Mouse (Mus musculus): ENCODE data around the gene Cenpv. TPM values are rescaled to one million over a fixed set of nuclear protein-coding genes. Genes with fewer than 3 reads are reported as not detected.

Cenpv gene
- total RNA-seq (2014; rRNA removed; ENCODE audit: low replicate concordance): 19.1 and 111 TPM in 2 replicates
- polyA plus RNA-seq (2015; fragmentation: Nextera tagmentation; extraction: Ambion mirVana): 13.1 and 14.6 TPM in 2 replicates

GRCm38 (mm10) chr11:62539089-62539890 lies at the start of gene Cenpv:
TSS of gene Cenpv (minus strand) at chr11:62539261.
- H3K4me3 ChIP-seq (ENCODE audit: low read depth, low read length): peak within 1 kb of the TSS; percentile 85
- H3K4me2 ChIP-seq (ENCODE audit: low read depth, low read length): peak within 1 kb of the TSS; percentile 90
- peaks cover 9% of the 10 kb centered on the region; the same call in 1 of the 2 replicates for H3K4me1 ChIP-seq (ENCODE audit: control insufficient read depth, insufficient read depth)
- H3K9me3 ChIP-seq (replicated peaks; ENCODE audit: control insufficient read depth, low read length): no peaks in the 10 kb centered on the region
- no peaks in the 10 kb centered on the region for H3K27me3 ChIP-seq (ENCODE audit: control insufficient read depth, insufficient read depth, low read length)
- WGBS: 7% methylated on average over 55 of the region's 57 CpGs
- no peaks in the 10 kb centered on the region for H3K36me3 ChIP-seq (replicated peaks; ENCODE audit: control insufficient read depth, insufficient read depth, low read length)
- peak; percentile 24 for DNase-seq (ENCODE audit: low spot score)
- ATAC-seq (ENCODE audit: insufficient read depth, low read depth): peak; percentile 80
- H3K27ac ChIP-seq (ENCODE audit: low read depth): peak within 1 kb of the TSS; percentile 72
- H3K9ac ChIP-seq (replicated peaks; ENCODE audit: low read depth, low read length): peak within 1 kb of the TSS; percentile 90
- TF ChIP-seq CTCF (IDR thresholded peaks at IDR 0.05; ENCODE audit: low read depth) (no peak), EP300 (IDR thresholded peaks at IDR 0.05; ENCODE audit: low read depth) (no peak)

GRCm38 (mm10) chr11:62587034-62587433 lies 48.0 kb upstream of the Cenpv start:
- no peak for ATAC-seq (ENCODE audit: insufficient read depth, low read depth)
- 83% methylated on average over 5 of the region's 5 CpGs for WGBS

GRCm38 (mm10) chr11:62584671-62585206 lies 45.7 kb upstream of the Cenpv start:
- no peak overlapping the region for H3K4me2 ChIP-seq (ENCODE audit: low read depth, low read length)
- 79% methylated on average over 9 of the region's 9 CpGs for WGBS
- H3K4me3 ChIP-seq (ENCODE audit: low read depth, low read length): no peak overlapping the region
- no peaks in the 10 kb centered on the region for H3K4me1 ChIP-seq (ENCODE audit: control insufficient read depth, insufficient read depth)
- TF ChIP-seq EP300 (IDR thresholded peaks at IDR 0.05; ENCODE audit: low read depth): no peak
- no peak for TF ChIP-seq CTCF (IDR thresholded peaks at IDR 0.05; ENCODE audit: low read depth)
- no peaks in the 10 kb centered on the region for H3K9me3 ChIP-seq (replicated peaks; ENCODE audit: control insufficient read depth, low read length)
- H3K27me3 ChIP-seq (ENCODE audit: control insufficient read depth, insufficient read depth, low read length): no peaks in the 10 kb centered on the region
- DNase-seq (ENCODE audit: low spot score) (no peak), ATAC-seq (ENCODE audit: insufficient read depth, low read depth) (no peak)
- no peaks in the 10 kb centered on the region for H3K36me3 ChIP-seq (replicated peaks; ENCODE audit: control insufficient read depth, insufficient read depth, low read length)
- no peak overlapping the region for H3K9ac ChIP-seq (replicated peaks; ENCODE audit: low read depth, low read length)
- H3K27ac ChIP-seq (ENCODE audit: low read depth): no peak overlapping the region

More at GRCm38 (mm10) chr11:62587034-62587433, 48.0 kb upstream of the Cenpv start:
- Histone ChIP-seq H3K27me3 (ENCODE audit: control insufficient read depth, insufficient read depth, low read length) (no peaks in the 10 kb centered on the region), H3K9ac (replicated peaks; ENCODE audit: low read depth, low read length) (no peak overlapping the region), H3K4me1 (ENCODE audit: control insufficient read depth, insufficient read depth) (peaks cover 7% of the 10 kb centered on the region; the same call in 1 of the 2 replicates), H3K36me3 (replicated peaks; ENCODE audit: control insufficient read depth, insufficient read depth, low read length) (no peaks in the 10 kb centered on the region), H3K4me3 (ENCODE audit: low read depth, low read length) (no peak overlapping the region), H3K27ac (ENCODE audit: low read depth) (no peak overlapping the region), H3K4me2 (ENCODE audit: low read depth, low read length) (no peak overlapping the region), H3K9me3 (replicated peaks; ENCODE audit: control insufficient read depth, low read length) (no peaks in the 10 kb centered on the region)
- no peak for DNase-seq (ENCODE audit: low spot score)
- TF ChIP-seq EP300 (IDR thresholded peaks at IDR 0.05; ENCODE audit: low read depth): no peak
- TF ChIP-seq CTCF (IDR thresholded peaks at IDR 0.05; ENCODE audit: low read depth): no peak

- Histone ChIP-seq H3K9me3 (replicated peaks; ENCODE audit: control insufficient read depth, low read length) (no peaks in the 10 kb centered on the region), H3K4me2 (ENCODE audit: low read depth, low read length) (peak overlapping the region; percentile 47), H3K27ac (ENCODE audit: low read depth) (peak overlapping the region; percentile 37), H3K36me3 (replicated peaks; ENCODE audit: control insufficient read depth, insufficient read depth, low read length) (no peaks in the 10 kb centered on the region), H3K4me1 (ENCODE audit: control insufficient read depth, insufficient read depth) (no peaks in the 10 kb centered on the region), H3K27me3 (ENCODE audit: control insufficient read depth, insufficient read depth, low read length) (no peaks in the 10 kb centered on the region), H3K4me3 (ENCODE audit: low read depth, low read length) (peak overlapping the region; percentile 19; the same call in 1 of the 2 replicates), H3K9ac (replicated peaks; ENCODE audit: low read depth, low read length) (no peak overlapping the region; the same call in 1 of the 2 replicates)
- WGBS: 38% methylated on average over 6 of the region's 6 CpGs
- peak; percentile 41 for DNase-seq (ENCODE audit: low spot score)
- 0 out of 2 replicates have a peak, but pooled peaks have one; percentile 11 for ATAC-seq (ENCODE audit: insufficient read depth, low read depth)
- TF ChIP-seq EP300 (IDR thresholded peaks at IDR 0.05; ENCODE audit: low read depth): no peak
- no peak for TF ChIP-seq CTCF (IDR thresholded peaks at IDR 0.05; ENCODE audit: low read depth)
These were observed 44.0 kb upstream of the Cenpv start for GRCm38 (mm10) chr11:62583031-62583430.

- Histone ChIP-seq H3K9me3 (replicated peaks; ENCODE audit: control insufficient read depth, low read length) (no peaks in the 10 kb centered on the region), H3K36me3 (replicated peaks; ENCODE audit: control insufficient read depth, insufficient read depth, low read length) (no peaks in the 10 kb centered on the region), H3K27ac (ENCODE audit: low read depth) (peak overlapping the region; percentile 19; the same call in 1 of the 2 replicates), H3K9ac (replicated peaks; ENCODE audit: low read depth, low read length) (no peak overlapping the region), H3K4me1 (ENCODE audit: control insufficient read depth, insufficient read depth) (no peaks in the 10 kb centered on the region), H3K4me3 (ENCODE audit: low read depth, low read length) (peak overlapping the region; percentile 55), H3K27me3 (ENCODE audit: control insufficient read depth, insufficient read depth, low read length) (no peaks in the 10 kb centered on the region), H3K4me2 (ENCODE audit: low read depth, low read length) (peak overlapping the region; percentile 88)
- TF ChIP-seq CTCF (IDR thresholded peaks at IDR 0.05; ENCODE audit: low read depth): no peak
- no peak for TF ChIP-seq EP300 (IDR thresholded peaks at IDR 0.05; ENCODE audit: low read depth)
- WGBS: 52% methylated on average over 16 of the region's 16 CpGs
- DNase-seq (ENCODE audit: low spot score): no peak
- no peak for ATAC-seq (ENCODE audit: insufficient read depth, low read depth)
These were observed 37.6 kb upstream of the Cenpv start for GRCm38 (mm10) chr11:62576530-62577152.
